Mouse (Mus musculus) G1E (cell line): ENCODE measurements around the gene Pus10.

ENCODE experiments used
- CTCF ChIP-seq: IDR thresholded peaks from 2 replicates; pipeline ENCODE4 v1.5.1; 2012; ENCODE audit warnings: low read depth, low read length, inconsistent platforms, mixed read lengths
- TAL1 ChIP-seq: conservative IDR thresholded peaks from 2 replicates; pipeline ENCODE4 v1.6.1; 2012; ENCODE audit warnings: low read depth, low read length, inconsistent platforms, mixed read lengths

DNA sequence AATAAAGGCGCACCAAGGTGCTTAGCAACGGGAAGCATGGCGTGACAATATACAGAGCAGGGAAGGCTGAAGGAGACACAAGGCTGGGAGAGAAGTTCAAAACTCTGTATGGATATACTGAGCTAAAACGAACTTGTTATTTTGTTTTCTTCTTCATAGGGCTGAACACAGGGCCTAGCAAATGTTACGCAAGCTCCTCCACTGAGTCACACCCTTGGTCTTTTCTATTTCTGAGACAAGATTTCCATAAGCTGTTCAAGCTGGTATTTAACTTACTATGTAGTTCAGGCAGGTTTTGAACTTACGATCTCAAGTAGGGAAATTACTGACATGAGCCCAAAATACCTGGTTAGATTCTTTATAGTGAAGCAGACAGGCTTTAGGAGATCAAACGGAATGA lies 75.9 kb downstream of the Pus10 start:
- no peak for TF ChIP-seq CTCF
- TF ChIP-seq TAL1: no peak
